ENCODE assay signal across 16 mouse cellular contexts in the genomic region with DNA sequence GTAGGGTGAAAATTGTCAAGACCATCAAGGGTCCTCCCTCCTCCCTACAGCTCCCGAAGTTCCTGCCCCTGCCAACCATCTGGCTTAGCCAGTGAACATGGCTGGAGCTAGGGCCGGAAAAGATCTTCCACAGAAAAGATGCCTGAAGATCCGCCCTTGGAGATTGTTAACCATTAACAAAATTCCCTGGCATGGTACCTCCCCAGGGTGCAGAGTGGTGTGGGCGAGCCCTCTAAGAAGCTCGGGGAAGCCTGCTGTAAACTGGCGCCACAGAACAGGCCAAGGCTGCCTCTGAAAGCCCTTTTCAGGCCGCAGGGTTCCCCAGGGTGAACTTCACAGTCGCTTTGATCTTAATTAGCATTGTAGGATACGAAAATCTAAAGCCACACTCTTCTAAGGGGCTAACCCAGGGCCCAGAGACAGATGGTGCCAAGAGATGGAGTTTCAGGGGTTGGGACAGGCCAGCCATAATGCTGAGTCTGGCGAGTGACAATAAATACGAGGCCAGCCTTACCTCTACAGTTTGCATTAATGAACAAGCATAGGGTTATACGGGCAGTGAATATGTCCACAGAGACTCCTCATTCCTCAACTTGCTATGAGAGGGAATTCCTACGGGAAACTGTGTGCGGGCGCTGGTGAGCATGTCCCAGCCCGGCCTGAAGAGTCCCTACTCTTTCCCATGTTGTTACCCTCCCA. TPM values are rescaled to one million over a fixed set of nuclear protein-coding genes. Genes with fewer than 3 reads are reported as not detected.
DNase-seq lines count a peak whose midpoint lies in the region; ATAC-seq and TF ChIP-seq lines count a peak whose summit lies in the region.
"Had no signal": no experiment of that assay in that cellular context is flagged by ENCODE, and none has a peak within 500 bp of the region (broad histone marks: within the 10 kb centered on the region; RNA-seq: fewer than 3 reads in every experiment).

No protein-coding gene starts in this region.

- H3K4me3 ChIP-seq in forebrain, embryonic 11.5 days (ENCODE audit: low read depth, low read length): no peak overlapping the region
- H3K4me3 ChIP-seq in forebrain, embryonic 12.5 days (replicated peaks): no peak overlapping the region
- no peak overlapping the region for H3K4me3 ChIP-seq in thymus, adult 2 months (ENCODE audit: control insufficient read depth, insufficient read depth, low read length)
- no peak overlapping the region for H3K4me3 ChIP-seq in kidney, embryonic 16.5 days (ENCODE audit: low read length)
- no peak overlapping the region for H3K4me3 ChIP-seq in stomach, embryonic 14.5 days (ENCODE audit: low read depth, low read length)
- H3K4me3 ChIP-seq: embryonic facial prominence, embryonic 13.5 days; heart, embryonic 13.5 days; limb, embryonic 12.5 days; liver, embryonic 13.5 days; neural tube, embryonic 12.5 days had no signal

- no peaks in the 10 kb centered on the region for H3K9me3 ChIP-seq in forebrain, embryonic 11.5 days (ENCODE audit: control insufficient read depth, low read length)
- no peaks in the 10 kb centered on the region for H3K9me3 ChIP-seq in forebrain, embryonic 12.5 days
- no peaks in the 10 kb centered on the region for H3K9me3 ChIP-seq in kidney, embryonic 16.5 days (ENCODE audit: low read length)
- no peaks in the 10 kb centered on the region for H3K9me3 ChIP-seq in stomach, embryonic 14.5 days (ENCODE audit: control insufficient read depth, low read depth, low read length)
- H3K9me3 ChIP-seq: embryonic facial prominence, embryonic 13.5 days; heart, embryonic 13.5 days; limb, embryonic 12.5 days; liver, embryonic 13.5 days; neural tube, embryonic 12.5 days had no signal

- H3K27me3 ChIP-seq in forebrain, embryonic 11.5 days (ENCODE audit: control insufficient read depth, insufficient read depth, low read length): no peaks in the 10 kb centered on the region
- H3K27me3 ChIP-seq in forebrain, embryonic 12.5 days: no peaks in the 10 kb centered on the region
- H3K27me3 ChIP-seq in thymus, adult 2 months (ENCODE audit: control insufficient read depth, insufficient read depth, low read length): no peaks in the 10 kb centered on the region
- H3K27me3 ChIP-seq in kidney, embryonic 16.5 days (ENCODE audit: insufficient read depth, low read length): no peaks in the 10 kb centered on the region
- H3K27me3 ChIP-seq in stomach, embryonic 14.5 days (ENCODE audit: control insufficient read depth, insufficient read depth, low read length): no peaks in the 10 kb centered on the region
- H3K27me3 ChIP-seq: embryonic facial prominence, embryonic 13.5 days; neural tube, embryonic 12.5 days had no signal

- 51% methylated on average over 16 of the region's 16 CpGs for WGBS in forebrain, embryonic 11.5 days
- 56% methylated on average over 16 of the region's 16 CpGs for WGBS in forebrain, embryonic 12.5 days
- 69% methylated on average over 16 of the region's 16 CpGs for WGBS in thymus, adult 2 months
- 54% methylated on average over 16 of the region's 16 CpGs for WGBS in kidney, embryonic 16.5 days
- WGBS in stomach, embryonic 14.5 days: 53% methylated on average over 16 of the region's 16 CpGs

- no peak overlapping the region for H3K27ac ChIP-seq in forebrain, embryonic 11.5 days (ENCODE audit: low read depth, low read length)
- no peak overlapping the region for H3K27ac ChIP-seq in forebrain, embryonic 12.5 days
- peak overlapping the region; percentile 17; the same call in 1 of the 2 replicates for H3K27ac ChIP-seq in thymus, adult 2 months (ENCODE audit: control insufficient read depth, insufficient read depth, low read length)
- no peak overlapping the region for H3K27ac ChIP-seq in kidney, embryonic 16.5 days (ENCODE audit: low read length)
- peak overlapping the region; percentile 15; the same call in 1 of the 2 replicates for H3K27ac ChIP-seq in stomach, embryonic 14.5 days (ENCODE audit: low read length)
- H3K27ac ChIP-seq: embryonic facial prominence, embryonic 13.5 days; heart, embryonic 13.5 days; limb, embryonic 12.5 days; liver, embryonic 13.5 days; neural tube, embryonic 12.5 days had no signal

- no peak overlapping the region for H3K4me2 ChIP-seq in forebrain, embryonic 11.5 days (ENCODE audit: low read depth, low read length, severe bottlenecking)
- no peak overlapping the region for H3K4me2 ChIP-seq in forebrain, embryonic 12.5 days
- no peak overlapping the region for H3K4me2 ChIP-seq in kidney, embryonic 16.5 days (replicated peaks; ENCODE audit: low read depth, low read length)
- H3K4me2 ChIP-seq in stomach, embryonic 14.5 days (replicated peaks; ENCODE audit: low read depth, low read length): no peak overlapping the region
- H3K4me2 ChIP-seq: embryonic facial prominence, embryonic 13.5 days; heart, embryonic 13.5 days; limb, embryonic 12.5 days; liver, embryonic 13.5 days; neural tube, embryonic 12.5 days had no signal

- no peaks in the 10 kb centered on the region for H3K36me3 ChIP-seq in forebrain, embryonic 11.5 days (ENCODE audit: control insufficient read depth, insufficient read depth, low read length)
- no peaks in the 10 kb centered on the region for H3K36me3 ChIP-seq in forebrain, embryonic 12.5 days (replicated peaks)
- H3K36me3 ChIP-seq in thymus, adult 2 months (ENCODE audit: control insufficient read depth, insufficient read depth, low read length): no peaks in the 10 kb centered on the region
- no peaks in the 10 kb centered on the region for H3K36me3 ChIP-seq in kidney, embryonic 16.5 days (ENCODE audit: insufficient read depth, low read length)
- H3K36me3 ChIP-seq in stomach, embryonic 14.5 days (ENCODE audit: control insufficient read depth, insufficient read depth, low read length): no peaks in the 10 kb centered on the region
- H3K36me3 ChIP-seq: embryonic facial prominence, embryonic 13.5 days; heart, embryonic 13.5 days; limb, embryonic 12.5 days; liver, embryonic 13.5 days; neural tube, embryonic 12.5 days had no signal

- no peaks in the 10 kb centered on the region for H3K4me1 ChIP-seq in forebrain, embryonic 11.5 days (replicated peaks; ENCODE audit: control insufficient read depth, insufficient read depth, low read length)
- H3K4me1 ChIP-seq in forebrain, embryonic 12.5 days: peaks cover 7% of the 10 kb centered on the region
- peaks cover 75% of the 10 kb centered on the region for H3K4me1 ChIP-seq in thymus, adult 2 months (replicated peaks; ENCODE audit: control insufficient read depth, insufficient read depth, low read length)
- H3K4me1 ChIP-seq in kidney, embryonic 16.5 days (ENCODE audit: insufficient read depth, low read length): peaks cover 5% of the 10 kb centered on the region; the same call in 1 of the 2 replicates
- peaks cover 5% of the 10 kb centered on the region; the same call in 1 of the 2 replicates for H3K4me1 ChIP-seq in stomach, embryonic 14.5 days (ENCODE audit: control insufficient read depth, insufficient read depth, low read length)
- H3K4me1 ChIP-seq: neural tube, embryonic 12.5 days had no signal

- no peak for TF ChIP-seq POLR2A in thymus, adult 2 months (IDR thresholded peaks at IDR 0.05; ENCODE audit: control insufficient read depth, extremely low read depth, insufficient read depth, low read length, poor library complexity)

- DNase-seq in forebrain, embryonic 11.5 days (ENCODE audit: low spot score): peak; percentile 35
- no peak for DNase-seq in thymus, adult 2 months
- DNase-seq in thymus, postnatal 0 days (ENCODE audit: low spot score): no peak
- DNase-seq in left cerebral cortex, adult 18-20 months (ENCODE audit: low spot score in 2 of 2): no peak
- no peak for DNase-seq in urinary bladder, adult 18-20 months (ENCODE audit: low spot score in 2 of 2)
- DNase-seq: adrenal gland, postnatal 36 days; cerebellum, adult 2 months; heart, postnatal 4 days; liver, embryonic 13.5 days had no signal

- no peak for TF ChIP-seq CTCF in thymus, adult 2 months (IDR thresholded peaks at IDR 0.05; ENCODE audit: borderline replicate concordance, control insufficient read depth, extremely low read depth, insufficient read depth, low read length, poor library complexity)

- no peak overlapping the region for H3K9ac ChIP-seq in forebrain, embryonic 11.5 days (ENCODE audit: low read length)
- H3K9ac ChIP-seq in forebrain, embryonic 12.5 days: no peak overlapping the region
- H3K9ac ChIP-seq in kidney, embryonic 16.5 days (replicated peaks; ENCODE audit: low read length): no peak overlapping the region
- no peak overlapping the region for H3K9ac ChIP-seq in stomach, embryonic 14.5 days (replicated peaks; ENCODE audit: low read depth, low read length)
- H3K9ac ChIP-seq: embryonic facial prominence, embryonic 13.5 days; heart, embryonic 13.5 days; limb, embryonic 12.5 days; liver, embryonic 13.5 days; neural tube, embryonic 12.5 days had no signal

- no peak for ATAC-seq in forebrain, embryonic 11.5 days (replicated peaks; ENCODE audit: low FRiP score)
- no peak for ATAC-seq in forebrain, embryonic 12.5 days (ENCODE audit: low FRiP score)
- peak; percentile 21 for ATAC-seq in kidney, embryonic 16.5 days (ENCODE audit: low FRiP score, low TSS enrichment)
- ATAC-seq in stomach, embryonic 14.5 days (ENCODE audit: insufficient number of reproducible peaks, insufficient read depth, low FRiP score, low read depth): no peak

RNA-seq across cellular contexts. Expression of a gene that starts 20.0 kb away (rescaled TPM):
- polyA plus RNA-seq in forebrain, embryonic 11.5 days (2014; fragmentation: Nextera tagmentation; extraction: Ambion mirVana): 199 and 211 TPM in 2 replicates
- 151 and 161 TPM in 2 replicates for polyA plus RNA-seq in forebrain, embryonic 12.5 days (2016; fragmentation: Nextera tagmentation; extraction: Ambion mirVana)
- 183 and 201 TPM in 2 replicates for polyA plus RNA-seq in thymus, adult 2 months (2012; rRNA removed)
- polyA plus RNA-seq in thymus, postnatal 0 days (2015; fragmentation: Nextera tagmentation; extraction: Ambion mirVana): 352 and 361 TPM in 2 replicates
- 107 TPM in 2 replicates for polyA plus RNA-seq in kidney, embryonic 16.5 days (2015; fragmentation: Nextera tagmentation; extraction: Ambion mirVana)
- 126 and 131 TPM in 2 replicates for polyA plus RNA-seq in stomach, embryonic 14.5 days (2014; fragmentation: Nextera tagmentation; extraction: Ambion mirVana)
- total RNA-seq in left cerebral cortex, adult 18-20 months (2021): 10 to 100 TPM; 13.0 to 15.6 TPM

Comparison
In these comparisons a context has a peak if more than half of its experiments do, and no peak if none do; other contexts are left out.
1. H3K27ac ChIP-seq: peak in thymus, adult 2 months (single experiment) and stomach, embryonic 14.5 days (single experiment); none in forebrain, embryonic 11.5 days (single experiment), forebrain, embryonic 12.5 days (single experiment) and kidney, embryonic 16.5 days (single experiment).